Mouse (Mus musculus) ES-E14 (cell line): Measurements from ENCODE around the gene Shisal2a. TPM values are rescaled to one million over a fixed set of nuclear protein-coding genes. Genes with fewer than 3 reads are reported as not detected.

Experiments
- DNase-seq: peaks from one replicate; pipeline ENCODE4 v3.0.0-alpha.2; 2013; ENCODE audit warnings: low read depth, low spot score
- H3K27ac ChIP-seq: 2 replicates; pipeline ENCODE4 v1.5.1; 2012; ENCODE audit warnings: low read depth, mild to moderate bottlenecking, low read length, moderate library complexity, mixed read lengths; ENCODE audit not compliant: poor library complexity, insufficient read depth, severe bottlenecking
- H3K36me3 ChIP-seq: 2 replicates; pipeline ENCODE4 v1.6.1; 2012; ENCODE audit warnings: mild to moderate bottlenecking, low read length, moderate library complexity, mixed read lengths; ENCODE audit not compliant: control insufficient read depth, poor library complexity, insufficient read depth, severe bottlenecking
- H3K4me1 ChIP-seq, 2 experiments: fragments of 150-350 bp in 1 of 2; sonication (generic) in 1 of 2; 2 replicates each; pipeline ENCODE4 v1.6.1; 2012; ENCODE audit warnings: low read length in 2 of 2, mild to moderate bottlenecking in 1 of 2, mixed read lengths in 1 of 2; ENCODE audit not compliant: control insufficient read depth in 2 of 2, insufficient read depth in 2 of 2, poor library complexity in 1 of 2
- H3K4me3 ChIP-seq, 2 experiments: fragments of 150-350 bp in 1 of 2; sonication (generic) in 1 of 2; 2 replicates each; pipeline ENCODE4 v1.5.1; 2012; ENCODE audit warnings: low read length in 2 of 2, low read depth in 1 of 2, mild to moderate bottlenecking in 1 of 2, mixed read lengths in 1 of 2; ENCODE audit not compliant: insufficient read depth in 1 of 2, poor library complexity in 1 of 2, severe bottlenecking in 1 of 2
- H3K9ac ChIP-seq: 2 replicates; pipeline ENCODE4 v1.6.1; 2012; ENCODE audit warnings: low read depth, mild to moderate bottlenecking, low read length, mixed read lengths; ENCODE audit not compliant: poor library complexity, insufficient read depth, severe bottlenecking
- H3K9me3 ChIP-seq: fragments of 150-350 bp; sonication (generic); 2 replicates; pipeline ENCODE4 v1.6.1; 2012; ENCODE audit warnings: low read depth, mild to moderate bottlenecking, low read length; ENCODE audit not compliant: control insufficient read depth, insufficient read depth
- CHD2 ChIP-seq: IDR thresholded peaks from 2 replicates; pipeline ENCODE4 v1.6.1; 2014; ENCODE audit warnings: mild to moderate bottlenecking, low read depth, low read length, inconsistent platforms
- HCFC1 ChIP-seq: IDR thresholded peaks from 2 replicates; pipeline ENCODE4 v1.6.1; 2012; ENCODE audit warnings: low read length, inconsistent platforms, borderline replicate concordance; ENCODE audit not compliant: insufficient read depth
- MAFK ChIP-seq: IDR thresholded peaks from 2 replicates; pipeline ENCODE4 v1.6.1; 2014; ENCODE audit warnings: mild to moderate bottlenecking, low read depth, low read length, inconsistent platforms; ENCODE audit not compliant: insufficient read depth
- ZC3H11A ChIP-seq: IDR thresholded peaks from 2 replicates; pipeline ENCODE4 v1.6.1; 2012; ENCODE audit warnings: low read depth, mild to moderate bottlenecking, inconsistent platforms, low read length, borderline replicate concordance
- ZNF384 ChIP-seq: IDR thresholded peaks from 2 replicates; pipeline ENCODE4 v1.6.1; 2012; ENCODE audit warnings: low read depth, low read length, inconsistent platforms
- in situ Hi-C, 2 experiments: fragments of 600-800 bp; cut with MboI; formaldehyde crosslinking; loops; one replicate each; pipeline ENCODE4 v1.15.1; 2025; ENCODE audit warnings: low sequenced_read_pairs in 2 of 2, inconsistent platforms in 1 of 2; ENCODE audit not compliant: unreplicated experiment in 2 of 2
- total RNA-seq: library from RNA; depleted of rRNA; stranded (reverse); fragments of 300-350 nt; gene quantifications from 2 replicates; pipeline ENCODE4 v1.2.3, GENCODE M21; 2012

Shisal2a gene
- total RNA-seq, 1 experiment = 1.5 TPM

GRCm38 (mm10) chr4:108394236-108394635, 11.1 kb upstream of the Shisal2a start:
- Histone ChIP-seq H3K36me3 (no peaks in the 10 kb centered on the region), H3K9ac (no peak overlapping the region), H3K4me3 (no peak overlapping the region), H3K9me3 (no peaks in the 10 kb centered on the region), H3K4me1 (peaks cover 0 to 4% of the 10 kb centered on the region in 2 experiments; a peak in 1 of 4 replicates), H3K27ac (no peak overlapping the region)
- in situ Hi-C loops = no loop called here
- TF ChIP-seq ZNF384 = no peak
- TF ChIP-seq CHD2 = no peak
- no peak for TF ChIP-seq ZC3H11A
- no peak for TF ChIP-seq MAFK
- TF ChIP-seq HCFC1 = no peak
- DNase-seq = no peak

GRCm38 (mm10) chr4:108392558-108392957, 9.4 kb upstream of the Shisal2a start:
- in situ Hi-C loops = no loop called here
- DNase-seq = no peak
- no peaks in the 10 kb centered on the region for H3K36me3 ChIP-seq
- no peak overlapping the region for H3K27ac ChIP-seq
- H3K4me3 ChIP-seq = no peak overlapping the region
- H3K9ac ChIP-seq = no peak overlapping the region
- H3K9me3 ChIP-seq = no peaks in the 10 kb centered on the region
- TF ChIP-seq HCFC1 = no peak
- peaks cover 3 to 4% of the 10 kb centered on the region in 2 experiments; a peak in 3 of 4 replicates for H3K4me1 ChIP-seq

- in situ Hi-C loops = no loop called here
- Histone ChIP-seq H3K27ac (no peak overlapping the region), H3K9ac (no peak overlapping the region), H3K4me3 (no peak overlapping the region), H3K4me1 (peaks cover 11 to 12% of the 10 kb centered on the region in 2 experiments), H3K36me3 (no peaks in the 10 kb centered on the region), H3K9me3 (no peaks in the 10 kb centered on the region)
- DNase-seq = no peak
- TF ChIP-seq HCFC1 (no peak), MAFK (no peak), ZNF384 (no peak), ZC3H11A (no peak), CHD2 (no peak)
These were observed 8.0 kb upstream of the Shisal2a start for GRCm38 (mm10) chr4:108391124-108391523.

GRCm38 (mm10) chr4:108388741-108389140, 5.6 kb upstream of the Shisal2a start:
- peaks cover 19 to 27% of the 10 kb centered on the region in 2 experiments for H3K4me1 ChIP-seq
- no peak overlapping the region for H3K9ac ChIP-seq
- H3K36me3 ChIP-seq = no peaks in the 10 kb centered on the region
- in situ Hi-C loops = no loop called here
- no peak overlapping the region for H3K4me3 ChIP-seq
- TF ChIP-seq ZNF384 = no peak
- TF ChIP-seq CHD2 = no peak
- no peak for TF ChIP-seq ZC3H11A
- TF ChIP-seq HCFC1 = no peak
- TF ChIP-seq MAFK = no peak
- H3K27ac ChIP-seq = no peak overlapping the region
- no peaks in the 10 kb centered on the region for H3K9me3 ChIP-seq
- DNase-seq = no peak

GRCm38 (mm10) chr4:108387681-108388253, 4.6 kb upstream of the Shisal2a start:
- no peaks in the 10 kb centered on the region for H3K9me3 ChIP-seq
- TF ChIP-seq ZNF384 = no peak
- no peak for TF ChIP-seq HCFC1
- no peak for TF ChIP-seq CHD2
- TF ChIP-seq MAFK = no peak
- no peaks in the 10 kb centered on the region for H3K36me3 ChIP-seq
- in situ Hi-C loops = no loop called here
- H3K27ac ChIP-seq = no peak overlapping the region
- H3K9ac ChIP-seq = peak overlapping the region; percentile 35; the same call in 1 of the 2 replicates
- H3K4me1 ChIP-seq = peaks cover 19 to 27% of the 10 kb centered on the region in 2 experiments
- peak overlapping the region; percentile 19 to 34; a peak in 3 of 4 replicates for H3K4me3 ChIP-seq
- DNase-seq = no peak
